Mouse (Mus musculus) midbrain, embryonic 10.5 days (tissue): ENCODE measurements at regions not wholly inside any gene's neighbourhood (a gene's known extent, or its start where the extent isn't known, plus 50 kb on each side); places are given as distances from the start of the nearest gene placed in this dataset.

Experiments used
- DNase-seq: peaks from one replicate; pipeline ENCODE4 v3.0.0-alpha.2; 2017; ENCODE audit warnings: low spot score
- H3K27ac ChIP-seq: fragments of 300-500 bp; sonication (generic); replicated peaks from 2 replicates; pipeline ENCODE4 v1.5.1; 2016; ENCODE audit warnings: mild to moderate bottlenecking
- H3K27me3 ChIP-seq: fragments of 300-500 bp; sonication (generic); 2 replicates; pipeline ENCODE4 v1.6.1; 2016; ENCODE audit warnings: low read depth, mild to moderate bottlenecking; ENCODE audit not compliant: poor library complexity, severe bottlenecking
- H3K36me3 ChIP-seq: fragments of 300-500 bp; sonication (generic); 2 replicates; pipeline ENCODE4 v1.6.1; 2016; ENCODE audit warnings: mild to moderate bottlenecking, moderate library complexity
- H3K4me1 ChIP-seq: fragments of 300-500 bp; sonication (generic); 2 replicates; pipeline ENCODE4 v1.6.1; 2016
- H3K4me3 ChIP-seq: fragments of 300-500 bp; sonication (generic); 2 replicates; pipeline ENCODE4 v1.5.1; 2016; ENCODE audit warnings: mild to moderate bottlenecking, moderate library complexity
- H3K9me3 ChIP-seq: fragments of 300-500 bp; sonication (generic); replicated peaks from 2 replicates; pipeline ENCODE4 v1.6.1; 2016; ENCODE audit warnings: mild to moderate bottlenecking
- WGBS: fragments of 180-500 bp; shearing (Covaris S2); methylation state at CpG from one replicate; pipeline ENCODE4 v1.1.7; 2016; 5-methylcytosine and 5-hydroxymethylcytosine counted together

DNA sequence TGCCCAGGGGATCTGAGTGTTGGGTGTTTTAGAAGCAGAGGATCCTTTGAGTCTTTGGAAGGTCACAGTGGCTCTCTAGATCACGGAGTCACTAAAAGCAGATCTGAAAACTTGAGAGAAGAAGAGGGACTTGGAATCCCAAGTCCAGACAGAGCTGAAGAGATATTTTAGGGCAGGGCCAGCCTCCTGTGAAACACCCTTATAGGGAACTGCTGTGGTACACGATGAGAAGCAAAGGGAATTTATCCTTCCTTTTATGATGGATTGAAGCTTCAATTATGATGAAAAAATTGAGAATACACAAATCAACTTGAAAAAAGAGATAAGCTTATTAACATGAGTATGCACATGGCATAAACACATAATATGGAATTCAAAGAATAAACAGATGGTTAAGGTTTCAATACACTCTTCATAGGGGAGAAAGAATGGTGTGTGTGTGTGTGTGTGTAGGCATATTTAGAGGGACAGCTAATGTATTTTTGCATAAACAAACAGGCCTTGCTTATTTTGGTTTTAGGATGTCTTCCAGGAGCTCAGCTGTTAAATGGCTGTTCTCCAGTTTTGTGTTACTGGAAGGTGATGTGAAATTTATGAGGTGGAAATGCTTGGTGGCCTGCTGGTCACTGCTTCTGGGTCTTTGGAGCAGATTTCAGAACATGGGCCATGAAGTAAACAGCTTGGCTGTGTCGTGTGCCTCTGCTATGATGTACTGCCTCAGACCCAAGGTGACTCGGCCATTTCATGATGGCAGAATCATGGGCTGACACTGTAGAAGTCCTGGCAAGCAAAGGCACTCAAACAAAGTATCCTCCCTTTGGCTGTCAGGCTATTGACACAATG, 190.1 kb downstream of the Phlda1 start:
- WGBS: 90% methylated on average over 4 of the region's 4 CpGs
- H3K4me3 ChIP-seq: no peak overlapping the region
- DNase-seq: no peak
- H3K27me3 ChIP-seq: no peaks in the 10 kb centered on the region
- no peaks in the 10 kb centered on the region for H3K9me3 ChIP-seq
- H3K4me1 ChIP-seq: peaks cover 15% of the 10 kb centered on the region
- no peaks in the 10 kb centered on the region for H3K36me3 ChIP-seq
- no peak overlapping the region for H3K27ac ChIP-seq

GRCm38 (mm10) chr10:111696987-111697386, 190.9 kb downstream of the Phlda1 start:
- H3K9me3 ChIP-seq: no peaks in the 10 kb centered on the region
- H3K27me3 ChIP-seq: no peaks in the 10 kb centered on the region
- no peak overlapping the region for H3K4me3 ChIP-seq
- no peak overlapping the region for H3K27ac ChIP-seq
- no peak for DNase-seq
- H3K4me1 ChIP-seq: peaks cover 18% of the 10 kb centered on the region
- WGBS: 88% methylated on average over 2 of the region's 2 CpGs
- H3K36me3 ChIP-seq: no peaks in the 10 kb centered on the region

- Histone ChIP-seq H3K27me3 (no peaks in the 10 kb centered on the region), H3K4me3 (no peak overlapping the region), H3K9me3 (no peaks in the 10 kb centered on the region), H3K4me1 (peaks cover 11% of the 10 kb centered on the region), H3K36me3 (no peaks in the 10 kb centered on the region), H3K27ac (no peak overlapping the region)
- no peak for DNase-seq
- WGBS: 80% methylated on average over 16 of the region's 16 CpGs
Observed at GRCm38 (mm10) chr10:111699557-111700508, 193.7 kb downstream of the Phlda1 start.

GRCm38 (mm10) chr10:111700570-111700969, 194.5 kb downstream of the Phlda1 start:
- Histone ChIP-seq H3K36me3 (no peaks in the 10 kb centered on the region), H3K9me3 (peaks cover 4% of the 10 kb centered on the region), H3K27ac (no peak overlapping the region), H3K4me1 (peaks cover 9% of the 10 kb centered on the region), H3K4me3 (no peak overlapping the region), H3K27me3 (no peaks in the 10 kb centered on the region)
- DNase-seq: no peak
- 88% methylated on average over 3 of the region's 3 CpGs for WGBS

GRCm38 (mm10) chr10:111701138-111701537, 195.1 kb downstream of the Phlda1 start:
- 69% methylated on average over 4 of the region's 4 CpGs for WGBS
- no peak for DNase-seq
- Histone ChIP-seq H3K4me3 (no peak overlapping the region), H3K27me3 (no peaks in the 10 kb centered on the region), H3K36me3 (no peaks in the 10 kb centered on the region), H3K27ac (no peak overlapping the region), H3K9me3 (peaks cover 8% of the 10 kb centered on the region), H3K4me1 (peaks cover 9% of the 10 kb centered on the region)

GRCm38 (mm10) chr10:111702435-111702834, 196.3 kb downstream of the Phlda1 start:
- H3K27me3 ChIP-seq: no peaks in the 10 kb centered on the region
- 95% methylated on average over 6 of the region's 6 CpGs for WGBS
- peaks cover 9% of the 10 kb centered on the region for H3K4me1 ChIP-seq
- no peak for DNase-seq
- peaks cover 8% of the 10 kb centered on the region for H3K9me3 ChIP-seq
- no peaks in the 10 kb centered on the region for H3K36me3 ChIP-seq
- no peak overlapping the region for H3K27ac ChIP-seq
- no peak overlapping the region for H3K4me3 ChIP-seq

DNA sequence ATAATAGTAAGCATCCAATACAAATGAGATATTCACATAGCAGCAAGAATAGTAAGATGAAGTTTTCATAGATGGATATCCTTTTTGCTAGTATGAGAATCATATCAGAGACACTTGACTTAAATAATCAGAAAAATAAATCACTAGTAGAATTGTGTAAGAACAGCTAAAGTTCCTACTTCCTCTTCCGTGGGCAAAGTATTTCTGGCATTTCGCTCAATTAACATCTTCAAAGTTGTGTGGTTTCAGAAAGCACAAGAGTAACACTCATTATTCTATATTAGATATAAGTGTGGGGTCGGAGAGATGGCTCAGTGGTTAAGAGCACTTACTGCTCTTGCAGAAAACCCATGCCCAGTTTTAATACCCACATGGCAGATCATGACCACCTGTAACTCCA, 197.4 kb downstream of the Phlda1 start:
- peaks cover 9% of the 10 kb centered on the region for H3K4me1 ChIP-seq
- no peaks in the 10 kb centered on the region for H3K36me3 ChIP-seq
- no peak for DNase-seq
- no peaks in the 10 kb centered on the region for H3K27me3 ChIP-seq
- peaks cover 8% of the 10 kb centered on the region for H3K9me3 ChIP-seq
- H3K27ac ChIP-seq: no peak overlapping the region
- WGBS: 93% methylated on average over 3 of the region's 3 CpGs
- no peak overlapping the region for H3K4me3 ChIP-seq

GRCm38 (mm10) chr10:111711519-111712113, 205.5 kb downstream of the Phlda1 start:
- Histone ChIP-seq H3K36me3 (no peaks in the 10 kb centered on the region), H3K27ac (no peak overlapping the region), H3K4me3 (no peak overlapping the region), H3K9me3 (no peaks in the 10 kb centered on the region; the same call in 1 of the 2 replicates), H3K4me1 (no peaks in the 10 kb centered on the region), H3K27me3 (no peaks in the 10 kb centered on the region)
- DNase-seq: no peak
- 83% methylated on average over 5 of the region's 5 CpGs for WGBS

- Histone ChIP-seq H3K4me1 (no peaks in the 10 kb centered on the region), H3K36me3 (no peaks in the 10 kb centered on the region), H3K9me3 (no peaks in the 10 kb centered on the region), H3K27ac (no peak overlapping the region), H3K4me3 (no peak overlapping the region), H3K27me3 (no peaks in the 10 kb centered on the region)
- no peak for DNase-seq
- WGBS: 84% methylated on average over 7 of the region's 7 CpGs
Observed at GRCm38 (mm10) chr10:111712991-111713390, 206.9 kb downstream of the Phlda1 start.

- no peak overlapping the region for H3K4me3 ChIP-seq
- DNase-seq: no peak
- no peak overlapping the region for H3K27ac ChIP-seq
- no peaks in the 10 kb centered on the region for H3K4me1 ChIP-seq
- H3K9me3 ChIP-seq: no peaks in the 10 kb centered on the region
- H3K36me3 ChIP-seq: no peaks in the 10 kb centered on the region
- H3K27me3 ChIP-seq: no peaks in the 10 kb centered on the region
Observed at GRCm38 (mm10) chr10:111713676-111714075, 207.6 kb downstream of the Phlda1 start.

- DNase-seq: no peak
- no peaks in the 10 kb centered on the region for H3K4me1 ChIP-seq
- H3K9me3 ChIP-seq: no peaks in the 10 kb centered on the region
- H3K27me3 ChIP-seq: no peaks in the 10 kb centered on the region
- no peak overlapping the region for H3K27ac ChIP-seq
- WGBS: 90% methylated on average over 6 of the region's 6 CpGs
- no peaks in the 10 kb centered on the region for H3K36me3 ChIP-seq
- no peak overlapping the region for H3K4me3 ChIP-seq
Observed at GRCm38 (mm10) chr10:111715172-111715571, 209.1 kb downstream of the Phlda1 start.

DNA sequence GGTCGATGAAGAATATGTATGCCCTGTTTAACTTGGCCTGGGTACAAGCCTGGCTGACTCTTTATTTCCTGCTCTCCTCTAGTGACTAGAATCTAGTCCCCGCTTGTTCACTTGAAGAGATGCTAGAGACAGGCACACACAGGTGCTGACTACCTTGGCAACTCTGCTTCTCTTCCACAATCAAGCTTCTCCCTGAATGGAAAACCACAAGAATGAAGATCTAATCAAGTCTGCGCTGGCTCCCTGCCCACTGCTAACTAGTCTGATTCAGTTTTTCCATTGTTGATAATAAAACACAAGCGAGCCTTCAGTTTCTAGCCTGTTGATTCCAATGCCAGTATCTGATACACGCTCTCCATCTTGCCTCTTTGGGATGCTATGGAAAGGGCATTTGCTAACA, 213.5 kb downstream of the Phlda1 start:
- peaks cover 7% of the 10 kb centered on the region; the same call in 1 of the 2 replicates for H3K4me1 ChIP-seq
- no peaks in the 10 kb centered on the region for H3K27me3 ChIP-seq
- H3K27ac ChIP-seq: no peak overlapping the region
- no peaks in the 10 kb centered on the region for H3K9me3 ChIP-seq
- H3K4me3 ChIP-seq: no peak overlapping the region
- DNase-seq: no peak
- 92% methylated on average over 5 of the region's 5 CpGs for WGBS
- no peaks in the 10 kb centered on the region for H3K36me3 ChIP-seq
